Mouse (Mus musculus): ENCODE results near the gene Tdrd6. TPM values are rescaled to one million over a fixed set of nuclear protein-coding genes. Genes with fewer than 3 reads are reported as not detected.

Tdrd6 gene
- total RNA-seq, 2 experiments from 2014 or later: 0.05 TPM; not detected in 1

Other genes starting within 250 kb of the Tdrd6 start
- gene Mep1a, start 127.5 kb downstream of the Tdrd6 start, total RNA-seq (2021): not detected
- gene Ankrd66, start 86.7 kb downstream of the Tdrd6 start, total RNA-seq (2021): not detected
- gene Pla2g7, start 62.2 kb downstream of the Tdrd6 start, total RNA-seq (2021): 1 to 10 TPM; 5.1 to 7.2 TPM
- gene Slc25a27, start 36.9 kb upstream of the Tdrd6 start, total RNA-seq (2021): 1 to 10 TPM; 3.6 to 4.8 TPM
- gene Cyp39a1, start 37.1 kb upstream of the Tdrd6 start, total RNA-seq (2021): 1 to 10 TPM; 6.2 to 6.5 TPM
- 100 to 1,000 TPM; 269 TPM for gene Rcan2, start 171.1 kb upstream of the Tdrd6 start, total RNA-seq (2021)

Measured in heart, postnatal 14 days (tissue).